In the genomic region with DNA sequence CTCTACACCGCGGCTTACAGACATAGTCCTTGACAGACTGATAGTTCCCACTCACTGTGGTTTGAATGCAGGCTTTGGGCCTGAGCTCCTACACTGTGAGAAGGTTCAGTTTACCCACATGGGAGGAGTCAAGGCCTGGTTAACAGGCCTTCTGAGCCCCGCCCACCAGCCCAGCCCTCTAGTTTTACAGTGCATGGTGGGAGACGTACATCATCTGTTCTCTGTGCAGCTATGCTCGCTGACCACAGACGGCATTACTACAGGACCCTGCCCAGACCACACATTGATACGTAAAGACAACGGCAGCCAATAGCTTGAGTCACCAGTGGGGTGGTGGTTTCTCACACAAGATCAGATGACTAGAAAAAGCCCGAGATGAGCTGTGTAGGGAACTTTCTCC, we compare ENCODE assay signal across 17 mouse cellular contexts.
DNase-seq lines count a peak whose midpoint lies in the region; ATAC-seq lines count a peak whose summit lies in the region.
"Had no signal": no experiment of that assay in that cellular context is flagged by ENCODE, and none has a peak within 500 bp of the region (broad histone marks: within the 10 kb centered on the region; RNA-seq: fewer than 3 reads in every experiment).

No protein-coding gene starts in this region.

- peak; percentile 14 for DNase-seq in embryo, embryonic 10 days (ENCODE audit: low spot score)
- DNase-seq in embryo, embryonic 9.5 days (ENCODE audit: extremely low spot score), result no peak
- peak; percentile 14 to 26 for DNase-seq in kidney, postnatal 4 days
- DNase-seq in kidney, postnatal 25 days, result no peak
- peak; percentile 12 for DNase-seq in ZHBTc4 (ENCODE audit: low read depth, low spot score)
- no peak for DNase-seq in frontal cortex, postnatal 25 days (ENCODE audit: low spot score in 2 of 2)
- no peak for DNase-seq in cerebellum, postnatal 4 days (ENCODE audit: low spot score in 2 of 2)
- DNase-seq: adrenal gland, adult 8-10 months; cerebellum, adult 18-20 months; gastrocnemius, postnatal 14 days; right cerebral cortex, postnatal 4 days had no signal

- no peak overlapping the region for H3K4me2 ChIP-seq in embryonic facial prominence, embryonic 15.5 days (replicated peaks)
- H3K4me2 ChIP-seq: heart, embryonic 13.5 days; limb, embryonic 12.5 days; liver, embryonic 15.5 days had no signal

- no peaks in the 10 kb centered on the region for H3K9me3 ChIP-seq in embryonic facial prominence, embryonic 15.5 days (replicated peaks)
- H3K9me3 ChIP-seq: heart, embryonic 13.5 days; limb, embryonic 12.5 days; liver, embryonic 15.5 days had no signal

- no peaks in the 10 kb centered on the region for H3K36me3 ChIP-seq in embryonic facial prominence, embryonic 15.5 days
- H3K36me3 ChIP-seq: heart, embryonic 13.5 days; limb, embryonic 12.5 days; liver, embryonic 15.5 days had no signal

- H3K27ac ChIP-seq in embryonic facial prominence, embryonic 15.5 days (replicated peaks), result no peak overlapping the region
- H3K27ac ChIP-seq: heart, embryonic 13.5 days; left cerebral cortex, adult 2 months; limb, embryonic 12.5 days; liver, embryonic 15.5 days had no signal

- peak; percentile 84 for ATAC-seq in embryonic facial prominence, embryonic 15.5 days (ENCODE audit: insufficient number of reproducible peaks, low FRiP score, low TSS enrichment, low read depth)
- ATAC-seq: inflammation-experienced regulatory T-cells, adult 6 months had no signal

- WGBS in embryonic facial prominence, embryonic 15.5 days, result 55% methylated on average over 9 of the region's 9 CpGs

- H3K27me3 ChIP-seq in embryonic facial prominence, embryonic 15.5 days, result no peaks in the 10 kb centered on the region
- H3K27me3 ChIP-seq: heart, embryonic 13.5 days; limb, embryonic 12.5 days; liver, embryonic 15.5 days had no signal

- no peak overlapping the region for H3K9ac ChIP-seq in embryonic facial prominence, embryonic 15.5 days
- H3K9ac ChIP-seq: heart, embryonic 13.5 days; limb, embryonic 12.5 days; liver, embryonic 15.5 days had no signal

- no peak overlapping the region for H3K4me3 ChIP-seq in embryonic facial prominence, embryonic 15.5 days (replicated peaks)
- H3K4me3 ChIP-seq: heart, embryonic 13.5 days; left cerebral cortex, adult 2 months; limb, embryonic 12.5 days; liver, embryonic 15.5 days had no signal

- no peaks in the 10 kb centered on the region for H3K4me1 ChIP-seq in embryonic facial prominence, embryonic 15.5 days
- H3K4me1 ChIP-seq: heart, embryonic 13.5 days; limb, embryonic 12.5 days; liver, embryonic 15.5 days had no signal

Comparison
In these comparisons a context has a peak if more than half of its experiments do, and no peak if none do; other contexts are left out.
1. DNase-seq: peak in embryo, embryonic 10 days (single experiment), kidney, postnatal 4 days (2 of 2) and ZHBTc4 (single experiment); none in embryo, embryonic 9.5 days (single experiment), kidney, postnatal 25 days (0 of 2), frontal cortex, postnatal 25 days (0 of 2) and cerebellum, postnatal 4 days (0 of 2).